Mouse (Mus musculus): Measurements from ENCODE around the gene Igf2r. TPM values are rescaled to one million over a fixed set of nuclear protein-coding genes. Genes with fewer than 3 reads are reported as not detected.
A peak's percentile ranks its signal among the peaks of the same experiment; 100 is the strongest.

Gene Igf2r
- total and polyA plus RNA-seq, 3 experiments, result 25.6 to 61.8 (median 34.6) TPM

DNA sequence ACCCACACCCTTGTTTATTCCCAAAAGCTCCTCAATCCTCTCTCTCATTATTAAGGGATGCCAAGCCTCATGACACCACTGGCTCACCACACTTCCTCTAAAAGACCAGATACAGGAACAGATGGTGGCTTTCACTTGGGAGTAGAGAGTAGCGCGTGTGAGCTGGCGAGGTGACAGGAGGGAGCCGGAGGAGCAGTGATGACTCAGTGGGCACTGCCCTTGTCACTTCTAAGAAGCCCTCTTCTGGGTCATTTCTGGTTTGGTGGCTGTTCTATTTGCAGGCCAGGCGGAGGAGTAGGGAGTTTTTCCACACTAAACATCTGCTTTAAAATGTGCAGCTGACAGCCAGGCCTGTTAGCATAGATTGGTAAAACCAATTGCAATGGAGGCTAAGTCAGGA lies 11.5 kb downstream of the Igf2r start:
- dilution Hi-C loops (cut with MboI; ENCODE audit: extremely low pct_ligation_motif_present, extremely low pct_unique_long_range_greater_than_20kb, low sequenced_read_pairs), result no loop called here
- H3K4me3 ChIP-seq (replicated peaks in 1 of 3; ENCODE audit: low read depth in 2 of 3, low read length in 2 of 3, poor library complexity in 1 of 3), result no peak overlapping the region
- DNase-seq (ENCODE audit: extremely low read depth), result peak; percentile 59
- peaks cover 2 to 44% of the 10 kb centered on the region in 2 experiments for H3K36me3 ChIP-seq (replicated peaks in 1 of 2; ENCODE audit: control insufficient read depth in 1 of 2, insufficient read depth in 1 of 2, low read length in 1 of 2)
- no peak for TF ChIP-seq CHD1 (IDR thresholded peaks at IDR 0.05; ENCODE audit: low read depth, low read length)
- TF ChIP-seq JUN (IDR thresholded peaks at IDR 0.05; ENCODE audit: insufficient read depth, low read depth, low read length), result no peak
- TF ChIP-seq KAT2A (IDR thresholded peaks at IDR 0.05; ENCODE audit: insufficient replicate concordance, low read length), result no peak
- peak; percentile 84 for TF ChIP-seq MXI1 (IDR thresholded peaks at IDR 0.05; ENCODE audit: low read depth, low read length)
- no peak; the same call in 1 of the 2 replicates for TF ChIP-seq IRF4 (IDR thresholded peaks at IDR 0.05; ENCODE audit: low read depth, low read length)
- TF ChIP-seq USF2 (conservative IDR thresholded peaks at IDR 0.05; ENCODE audit: low read depth, low read length), result no peak
- peak; percentile 53 for TF ChIP-seq BHLHE40 (IDR thresholded peaks at IDR 0.05; ENCODE audit: low read depth, low read length)
- no peak for TF ChIP-seq USF1 (IDR thresholded peaks at IDR 0.05; ENCODE audit: low read depth, low read length)
- no peak for TF ChIP-seq MYC (IDR thresholded peaks at IDR 0.05; ENCODE audit: low read depth, low read length)
- no peak for TF ChIP-seq PAX5 (IDR thresholded peaks at IDR 0.05; ENCODE audit: low read length)
- TF ChIP-seq HCFC1 (IDR thresholded peaks at IDR 0.05; ENCODE audit: low read depth, low read length), result no peak
- peak; percentile 86 for TF ChIP-seq ETS1 (conservative IDR thresholded peaks at IDR 0.05; ENCODE audit: low read depth, low read length)
- no peak for TF ChIP-seq RAD21 (IDR thresholded peaks at IDR 0.05; ENCODE audit: low read depth, low read length)
- TF ChIP-seq EP300 (IDR thresholded peaks at IDR 0.05; ENCODE audit: low read length), result peak; percentile 42; the same call in 1 of the 2 replicates
- TF ChIP-seq TCF12 (IDR thresholded peaks at IDR 0.05; ENCODE audit: low read depth, low read length), result 0 out of 2 replicates have a peak, but pooled peaks have one; percentile 24
- TF ChIP-seq MEF2A (IDR thresholded peaks at IDR 0.05; ENCODE audit: borderline replicate concordance, low read depth, low read length), result peak; percentile 53; the same call in 1 of the 2 replicates
- no peak for TF ChIP-seq SIN3A (IDR thresholded peaks at IDR 0.05; ENCODE audit: low read length)
- TF ChIP-seq ELF1 (IDR thresholded peaks at IDR 0.05; ENCODE audit: low read depth, low read length), result peak; percentile 23; the same call in 1 of the 2 replicates
- TF ChIP-seq NRF1 (IDR thresholded peaks at IDR 0.05; ENCODE audit: low read depth, low read length), result no peak
- TF ChIP-seq E2F4 (IDR thresholded peaks at IDR 0.05; ENCODE audit: insufficient replicate concordance, low read depth, low read length), result no peak
- TF ChIP-seq POLR2AphosphoS2 (IDR thresholded peaks at IDR 0.05; ENCODE audit: low read depth, low read length), result no peak
- no peaks in the 10 kb centered on the region for H3K27me3 ChIP-seq (replicated peaks)
- no peaks in the 10 kb centered on the region for H3K9me3 ChIP-seq (replicated peaks; ENCODE audit: low read length)
- no peak overlapping the region for H3K9ac ChIP-seq (ENCODE audit: insufficient read depth, low read depth)
- in situ Hi-C loops (cut with MboI; ENCODE audit: low pct_ligation_motif_present, low pct_unique_long_range_greater_than_20kb, low sequenced_read_pairs), result loop anchor here (25.0 kb wide), 1 partner anchor 596 kb away; no protein-coding TSS in a partner anchor
- peaks cover 56 to 86% of the 10 kb centered on the region in 2 experiments for H3K4me1 ChIP-seq (ENCODE audit: control insufficient read depth in 1 of 2, insufficient read depth in 2 of 2)
- H3K4me2 ChIP-seq (ENCODE audit: insufficient read depth, low read depth, poor library complexity, severe bottlenecking), result peak overlapping the region; percentile 46; the same call in 1 of the 2 replicates
- H3K27ac ChIP-seq (ENCODE audit: insufficient read depth, low read depth), result peak overlapping the region; percentile 21; the same call in 1 of the 2 replicates
- peaks cover 51% of the 10 kb centered on the region for H3K79me2 ChIP-seq (replicated peaks; ENCODE audit: control insufficient read depth, extremely low read depth, insufficient read depth, poor library complexity, severe bottlenecking)
